Mouse (Mus musculus) central nervous system, embryonic 18 days (tissue): Measurements from ENCODE around the gene Syce2. TPM values are rescaled to one million over a fixed set of nuclear protein-coding genes. Genes with fewer than 3 reads are reported as not detected.

ENCODE experiments used
- polyA plus RNA-seq: library from polyadenylated mRNA; depleted of rRNA; stranded (reverse); fragments of >200 nt; gene quantifications from 2 replicates; pipeline ENCODE4 v1.2.3, GENCODE M21; 2012; rRNA removed

Syce2 gene
- 31.6 and 36.2 TPM in 2 replicates for polyA plus RNA-seq

GRCm38 (mm10) chr8:84871376-84872308, at the start of gene Syce2:
Syce2 (plus strand) TSS chr8:84872111.

DNA sequence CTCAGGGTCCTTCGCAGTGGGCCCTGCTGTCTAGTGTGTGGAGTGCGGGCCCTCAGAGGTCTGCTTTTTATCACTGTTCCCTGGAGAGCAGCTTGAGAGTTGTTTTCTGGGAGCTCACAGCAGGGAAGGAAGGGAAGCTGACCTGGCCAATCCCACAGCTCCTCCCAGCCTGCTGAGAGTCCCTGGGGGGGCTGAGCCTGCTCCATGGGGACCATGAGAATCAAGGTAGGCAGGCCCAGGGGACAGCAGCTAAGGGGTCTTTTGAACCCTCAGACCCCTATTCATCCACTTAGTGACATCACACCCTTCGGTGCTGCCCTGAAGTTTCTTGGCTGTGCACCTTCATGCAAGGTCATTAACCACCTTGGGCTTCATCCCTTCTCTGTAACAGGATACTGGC, 49.2 kb upstream of the Syce2 start, which contains the start of gene Dand5:
Gene Dand5 (minus strand): TSS at position 101 of the 400 bp plus-strand sequence.

DNA sequence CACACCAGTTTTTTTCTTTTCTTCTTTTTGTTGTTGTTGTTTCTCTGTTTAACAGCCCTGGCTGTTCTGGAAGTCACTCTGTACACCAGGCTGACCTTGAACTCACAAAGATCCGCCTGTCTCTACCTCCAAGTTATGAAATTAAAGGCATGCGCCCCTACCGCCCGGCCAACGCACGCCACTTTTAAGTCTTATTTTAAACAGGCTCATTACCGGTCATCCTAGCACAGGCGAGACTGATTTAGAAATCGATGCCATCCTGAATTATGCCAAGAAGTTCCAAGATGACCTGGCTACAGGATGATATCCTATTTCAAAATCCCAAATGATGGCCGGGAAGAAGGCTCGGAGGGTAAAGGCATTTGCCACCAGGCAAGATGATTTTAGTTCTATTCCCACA, 40.4 kb upstream of the Syce2 start, which contains the start of gene Gadd45gip1:
Gene Gadd45gip1 (plus strand): TSS at position 33 of the 400 bp plus-strand sequence.

DNA sequence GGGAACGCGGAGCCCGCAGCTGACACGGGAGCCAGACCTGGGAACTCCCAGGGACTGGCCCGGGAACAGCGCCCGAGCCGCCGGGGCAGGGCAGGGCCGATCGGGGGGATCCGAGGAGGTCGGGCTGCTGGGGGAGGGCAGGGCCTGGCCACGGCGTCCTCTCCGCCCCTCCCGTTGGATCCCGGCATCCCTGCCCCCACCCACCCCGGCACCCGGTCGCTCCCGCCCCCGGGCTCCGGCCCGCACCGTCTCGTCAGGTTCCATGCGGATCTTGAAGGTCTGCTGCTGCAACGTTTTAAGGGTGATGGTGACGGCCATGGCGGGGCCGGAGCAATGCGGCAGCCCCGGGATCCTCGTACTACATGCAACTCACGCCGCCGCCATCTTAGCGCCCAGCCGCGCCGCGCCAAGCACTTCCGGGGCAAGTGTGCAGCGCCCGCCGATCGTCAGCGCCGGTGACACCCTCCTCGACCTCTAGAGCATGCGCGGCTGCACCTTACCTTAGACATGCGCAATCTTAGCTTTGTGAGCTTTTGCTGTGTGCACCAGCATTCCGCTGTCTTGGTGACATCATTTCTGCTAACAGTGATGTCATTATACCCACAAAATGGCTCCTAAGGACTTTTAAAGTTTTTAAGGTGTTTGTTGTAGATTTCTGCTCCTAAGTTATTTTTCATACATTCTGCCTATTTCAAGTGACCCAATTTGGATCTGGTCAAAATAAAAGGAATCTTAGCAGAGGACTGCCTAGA, 31.5 kb upstream of the Syce2 start, which contains the start of gene Rad23a:
Gene Rad23a (minus strand): TSS at position 418 of the 752 bp plus-strand sequence.

GRCm38 (mm10) chr8:84846722-84847572, 25.0 kb upstream of the Syce2 start, which contains the start of gene Calr:
Calr (minus strand) TSS chr8:84846934.

GRCm38 (mm10) chr8:84856864-84857441, 15.0 kb upstream of the Syce2 start, which contains the start of gene Farsa:
Farsa (plus strand) TSS chr8:84856989.

DNA sequence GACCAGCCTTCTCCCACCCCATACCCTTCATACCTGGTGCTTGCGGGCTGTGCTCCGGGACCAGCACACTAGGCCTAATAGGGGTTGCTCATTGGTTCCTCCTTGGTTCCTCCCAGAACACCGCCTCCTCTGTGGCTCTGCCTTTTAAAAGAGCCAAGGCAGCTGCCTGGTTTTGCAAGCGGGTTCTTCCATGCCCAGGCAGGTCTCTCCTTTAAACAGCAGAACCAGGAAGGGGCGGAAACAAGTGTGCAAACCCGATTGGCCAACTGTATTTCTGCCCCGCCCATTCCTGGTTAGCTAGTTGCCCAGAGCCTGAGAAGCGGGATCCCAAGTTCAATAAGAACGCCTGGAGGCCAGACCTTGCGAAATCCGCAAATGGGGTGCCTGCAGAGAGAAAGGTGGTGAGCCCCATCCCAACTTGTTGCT, 21.8 kb downstream of the Syce2 start, which contains the start of gene Gcdh:
Gene Gcdh (minus strand): TSS at position 213 of the 426 bp plus-strand sequence.

DNA sequence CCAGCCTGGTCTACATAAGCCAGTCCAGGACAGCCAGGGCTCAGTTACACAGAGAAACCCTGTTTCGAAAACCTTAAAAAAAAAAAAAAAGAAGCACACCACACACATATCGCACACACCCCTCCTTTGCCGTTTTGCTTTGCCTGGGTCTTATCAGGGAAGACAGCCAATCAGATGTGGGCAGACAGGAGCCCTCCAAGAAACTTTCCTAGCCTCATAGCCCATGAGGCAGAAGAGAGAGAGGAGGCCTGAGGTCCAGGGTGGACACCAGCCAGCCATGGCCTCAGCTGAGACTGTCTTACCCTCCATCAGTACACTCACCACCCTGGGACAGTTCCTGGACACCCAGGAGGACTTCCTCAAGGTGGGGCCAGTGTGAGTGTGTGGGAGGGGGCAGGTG, 29.8 kb downstream of the Syce2 start, which contains the start of gene Klf1:
Gene Klf1 (plus strand): TSS at position 177 of the 400 bp plus-strand sequence.

GRCm38 (mm10) chr8:84908421-84909161, 36.7 kb downstream of the Syce2 start, which contains the start of gene Dnase2a:
Dnase2a (plus strand) TSS chr8:84908560.

GRCm38 (mm10) chr8:84936962-84937546, 65.1 kb downstream of the Syce2 start, which contains the start of gene Mast1:
Mast1 (minus strand) TSS chr8:84937359.

Other genes starting within 250 kb of the Syce2 start
- 4.8 and 5.3 TPM in 2 replicates for gene Ier2, start 209.3 kb upstream of the Syce2 start, polyA plus RNA-seq
- gene Trmt1, start 185.8 kb upstream of the Syce2 start, polyA plus RNA-seq, result 140 and 147 TPM in 2 replicates
- gene Nacc1, start 184.2 kb upstream of the Syce2 start, polyA plus RNA-seq, result 54.4 and 58.8 TPM in 2 replicates
- 3.0 and 3.1 TPM in 2 replicates for gene Lyl1, start 170.7 kb upstream of the Syce2 start, polyA plus RNA-seq
- 0.32 and 0.47 TPM in 2 replicates for gene G430095P16Rik, start 149.1 kb upstream of the Syce2 start, polyA plus RNA-seq
- gene Nfix, start 71.8 kb upstream of the Syce2 start, polyA plus RNA-seq, result 45.9 and 59.1 TPM in 2 replicates
- 9.1 and 10.1 TPM in 2 replicates for gene Dand5, start 49.3 kb upstream of the Syce2 start, polyA plus RNA-seq
- gene Gadd45gip1, start 40.6 kb upstream of the Syce2 start, polyA plus RNA-seq, result 30.8 and 35.2 TPM in 2 replicates
- 52.2 and 59.0 TPM in 2 replicates for gene Rad23a, start 31.4 kb upstream of the Syce2 start, polyA plus RNA-seq
- gene Calr, start 25.2 kb upstream of the Syce2 start, polyA plus RNA-seq, result 521 and 537 TPM in 2 replicates
- 116 and 119 TPM in 2 replicates for gene Farsa, start 15.1 kb upstream of the Syce2 start, polyA plus RNA-seq
- gene Gcdh, start 21.8 kb downstream of the Syce2 start, polyA plus RNA-seq, result 50.4 and 56.7 TPM in 2 replicates
- 0.32 and 0.45 TPM in 2 replicates for gene Klf1, start 29.8 kb downstream of the Syce2 start, polyA plus RNA-seq
- gene Dnase2a, start 36.4 kb downstream of the Syce2 start, polyA plus RNA-seq, result 3.3 TPM in 2 replicates
- gene Mast1, start 65.2 kb downstream of the Syce2 start, polyA plus RNA-seq, result 122 and 141 TPM in 2 replicates
- 8.7 and 10.8 TPM in 2 replicates for gene Rtbdn, start 74.9 kb downstream of the Syce2 start, polyA plus RNA-seq
- gene Gm49661, start 97.3 kb downstream of the Syce2 start, polyA plus RNA-seq, result 0.75 TPM in 1 of 2 replicates, not detected in the other
- gene Prdx2, start 97.5 kb downstream of the Syce2 start, polyA plus RNA-seq, result 668 and 713 TPM in 2 replicates
- 41.1 and 47.4 TPM in 2 replicates for gene Rnaseh2a, start 97.7 kb downstream of the Syce2 start, polyA plus RNA-seq
- 7.0 and 11.0 TPM in 2 replicates for gene Junb, start 106.6 kb downstream of the Syce2 start, polyA plus RNA-seq
- gene Hook2, start 118.5 kb downstream of the Syce2 start, polyA plus RNA-seq, result 42.6 and 48.9 TPM in 2 replicates
- gene Best2, start 142.4 kb downstream of the Syce2 start, polyA plus RNA-seq, result 0.05 TPM in 2 replicates
- 218 and 220 TPM in 2 replicates for gene Asna1, start 153.2 kb downstream of the Syce2 start, polyA plus RNA-seq
- gene Trir, start 154.7 kb downstream of the Syce2 start, polyA plus RNA-seq, result 203 and 208 TPM in 2 replicates
- gene Tnpo2, start 164.8 kb downstream of the Syce2 start, polyA plus RNA-seq, result 131 and 148 TPM in 2 replicates
- 101 and 106 TPM in 2 replicates for gene Fbxw9, start 187.9 kb downstream of the Syce2 start, polyA plus RNA-seq
- gene Gm5741, start 195.9 kb downstream of the Syce2 start, polyA plus RNA-seq, result 0.66 and 0.82 TPM in 2 replicates
- gene Dhps, start 199.6 kb downstream of the Syce2 start, polyA plus RNA-seq, result 79.2 and 83.7 TPM in 2 replicates
- gene Wdr83os, start 208.6 kb downstream of the Syce2 start, polyA plus RNA-seq, result 121 and 138 TPM in 2 replicates
- 70.0 and 71.1 TPM in 2 replicates for gene Wdr83, start 209.2 kb downstream of the Syce2 start, polyA plus RNA-seq
- 21.2 and 23.5 TPM in 2 replicates for gene Man2b1, start 211.2 kb downstream of the Syce2 start, polyA plus RNA-seq